Mouse (Mus musculus): Measurements from ENCODE around the gene Slc23a2. TPM values are rescaled to one million over a fixed set of nuclear protein-coding genes. Genes with fewer than 3 reads are reported as not detected.

Gene Slc23a2
- polyA plus RNA-seq, 1 experiment from 2014 or later, result 11.6 TPM

DNA sequence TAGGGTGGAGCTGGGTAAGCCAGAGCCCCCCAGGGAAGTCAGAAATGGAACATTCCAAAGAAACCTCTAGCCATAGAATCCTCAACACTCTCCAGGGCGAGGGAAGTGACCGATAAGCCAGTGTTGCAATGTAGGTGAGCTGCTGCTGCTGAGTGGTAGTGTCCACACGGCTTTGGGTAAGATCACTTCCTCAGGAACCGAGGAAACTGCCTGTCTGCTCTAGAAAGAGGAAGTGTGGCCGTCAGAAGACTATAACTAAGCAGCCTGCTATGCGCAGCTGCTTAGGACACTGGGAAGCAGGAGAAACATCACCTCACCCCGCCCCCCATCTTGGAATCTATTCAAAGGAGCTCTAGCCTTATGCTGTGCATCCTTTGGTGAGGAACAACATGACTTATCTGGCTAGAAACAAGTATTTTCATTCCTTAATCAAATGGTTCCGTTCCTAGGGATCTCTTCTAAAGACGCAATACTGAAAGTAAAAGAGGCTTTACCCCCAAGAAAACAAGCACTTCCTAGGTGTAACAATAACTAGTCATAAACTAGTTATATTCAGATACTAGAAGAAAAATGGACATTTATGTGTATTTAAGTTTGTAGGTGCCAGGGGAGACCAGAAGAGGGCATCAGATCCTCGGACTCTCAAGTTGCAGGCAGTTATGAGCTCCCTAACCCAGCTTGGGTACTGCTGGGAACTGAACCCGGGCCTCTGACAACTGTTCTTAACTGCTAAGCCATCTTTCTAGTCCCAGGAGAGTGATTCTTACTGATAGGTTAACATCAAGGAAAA lies 50.3 kb downstream of the Slc23a2 start:
- WGBS, result 71% methylated on average over 11 of the region's 11 CpGs
- Histone ChIP-seq H3K4me1 (0 out of 2 replicates have a peak, but pooled peaks cover 2% of the 10 kb centered on the region), H3K4me3 (no peak overlapping the region), H3K9ac (no peak overlapping the region), H3K36me3 (peaks cover 7% of the 10 kb centered on the region; the same call in 1 of the 2 replicates), H3K27me3 (no peaks in the 10 kb centered on the region), H3K9me3 (no peaks in the 10 kb centered on the region), H3K27ac (no peak overlapping the region), H3K4me2 (0 out of 2 replicates have a peak overlapping the region, but pooled peaks have one; percentile 0)
- no peak for ATAC-seq (ENCODE audit: borderline replicate concordance, extremely low read depth, low FRiP score, low TSS enrichment)

DNA sequence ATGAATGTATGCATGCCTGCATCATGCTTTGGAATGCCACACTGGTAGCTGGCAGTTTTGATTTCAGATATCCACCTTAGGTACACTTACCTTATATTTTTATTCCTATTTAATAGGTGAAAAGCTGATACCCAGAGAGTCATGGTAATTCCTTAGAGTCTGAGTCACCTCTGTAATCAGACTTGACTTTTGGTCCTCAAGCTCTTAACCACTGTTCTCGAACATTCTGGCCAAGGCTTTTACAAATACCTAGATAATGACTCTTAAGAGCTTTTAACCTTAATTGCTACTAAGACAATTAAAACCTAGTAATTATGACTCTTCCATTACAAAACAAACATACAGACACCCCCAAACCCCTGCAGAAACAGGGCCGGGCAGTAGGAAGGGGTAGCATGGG lies 51.2 kb downstream of the Slc23a2 start:
- Histone ChIP-seq H3K4me3 (no peak overlapping the region), H3K9ac (no peak overlapping the region), H3K4me2 (no peak overlapping the region), H3K9me3 (no peaks in the 10 kb centered on the region), H3K4me1 (0 out of 2 replicates have a peak, but pooled peaks cover 2% of the 10 kb centered on the region), H3K36me3 (peaks cover 1% of the 10 kb centered on the region; the same call in 1 of the 2 replicates), H3K27ac (no peak overlapping the region), H3K27me3 (no peaks in the 10 kb centered on the region)
- 57% methylated on average over 2 of the region's 2 CpGs for WGBS
- ATAC-seq (ENCODE audit: borderline replicate concordance, extremely low read depth, low FRiP score, low TSS enrichment), result no peak

DNA sequence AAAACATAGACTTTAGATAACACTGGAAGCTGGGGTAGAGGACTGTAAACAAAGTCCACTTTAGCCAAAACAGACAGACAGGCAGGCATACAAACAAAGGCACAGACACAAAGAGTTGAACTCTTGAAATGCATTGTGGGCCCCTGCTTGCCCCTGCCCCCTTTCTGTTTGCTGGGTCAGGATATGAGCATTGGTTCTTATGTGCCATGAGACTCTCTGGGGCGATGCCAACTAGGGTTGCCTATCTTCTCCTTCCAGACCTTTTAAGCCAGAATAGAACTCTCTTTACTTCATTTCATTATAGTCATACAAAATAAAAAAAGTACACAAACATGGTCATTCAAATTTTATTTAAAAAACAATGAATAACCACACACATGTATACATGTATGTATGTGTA lies 51.6 kb downstream of the Slc23a2 start:
- Histone ChIP-seq H3K4me1 (0 out of 2 replicates have a peak, but pooled peaks cover 2% of the 10 kb centered on the region), H3K4me2 (no peak overlapping the region), H3K36me3 (no peaks in the 10 kb centered on the region), H3K27ac (no peak overlapping the region), H3K4me3 (no peak overlapping the region), H3K27me3 (no peaks in the 10 kb centered on the region), H3K9me3 (no peaks in the 10 kb centered on the region), H3K9ac (no peak overlapping the region)
- ATAC-seq (ENCODE audit: borderline replicate concordance, extremely low read depth, low FRiP score, low TSS enrichment), result no peak
- 83% methylated on average over 1 of the region's 1 CpGs for WGBS

DNA sequence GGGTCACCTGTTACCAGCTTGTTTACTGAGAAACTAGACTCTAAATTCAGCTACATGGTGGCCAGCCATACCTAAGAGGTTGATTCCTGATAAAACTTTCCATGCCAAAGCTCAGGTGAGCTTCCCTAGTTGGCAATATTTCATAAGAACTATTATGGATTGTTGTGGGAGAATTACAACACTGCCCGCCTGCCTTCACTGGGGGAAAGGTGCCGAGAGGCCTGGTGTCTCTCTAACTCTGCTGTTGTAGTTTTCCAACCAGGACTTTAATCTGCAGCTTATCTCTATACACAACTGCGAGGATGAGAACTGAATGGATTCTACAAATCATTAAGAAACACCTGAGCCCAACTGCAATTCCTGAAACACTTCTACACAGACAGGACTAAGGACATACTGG lies 52.2 kb downstream of the Slc23a2 start:
- Histone ChIP-seq H3K4me1 (0 out of 2 replicates have a peak, but pooled peaks cover 2% of the 10 kb centered on the region), H3K4me2 (no peak overlapping the region), H3K27ac (no peak overlapping the region), H3K4me3 (no peak overlapping the region), H3K9me3 (no peaks in the 10 kb centered on the region), H3K36me3 (no peaks in the 10 kb centered on the region), H3K9ac (no peak overlapping the region), H3K27me3 (no peaks in the 10 kb centered on the region)
- ATAC-seq (ENCODE audit: borderline replicate concordance, extremely low read depth, low FRiP score, low TSS enrichment), result no peak
- WGBS, result 75% methylated on average over 3 of the region's 3 CpGs

DNA sequence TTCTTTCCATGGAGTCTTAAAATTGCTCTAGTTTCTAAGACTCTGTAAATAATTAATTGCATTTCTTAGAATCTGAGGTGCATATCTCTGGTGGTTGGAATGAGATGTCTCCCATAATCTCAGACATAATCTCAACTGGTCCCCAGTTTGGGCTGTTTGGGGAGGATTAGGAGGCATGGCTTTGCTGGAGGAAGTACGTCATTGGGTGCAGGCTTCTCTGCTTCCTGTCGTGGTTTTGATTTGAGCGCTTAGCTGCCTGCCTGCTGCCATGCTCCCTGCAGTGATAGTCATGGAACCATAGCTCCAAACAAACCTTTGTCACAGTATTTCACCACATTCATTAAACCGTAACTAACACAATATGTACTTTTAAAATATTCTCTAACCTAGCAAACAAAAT lies 53.2 kb downstream of the Slc23a2 start:
- H3K9ac ChIP-seq, result no peak overlapping the region
- H3K27me3 ChIP-seq, result no peaks in the 10 kb centered on the region
- no peaks in the 10 kb centered on the region for H3K9me3 ChIP-seq
- no peaks in the 10 kb centered on the region for H3K36me3 ChIP-seq
- no peak for ATAC-seq (ENCODE audit: borderline replicate concordance, extremely low read depth, low FRiP score, low TSS enrichment)
- H3K4me3 ChIP-seq, result no peak overlapping the region
- H3K4me1 ChIP-seq, result 0 out of 2 replicates have a peak, but pooled peaks cover 2% of the 10 kb centered on the region
- no peak overlapping the region for H3K27ac ChIP-seq
- H3K4me2 ChIP-seq, result no peak overlapping the region
- 69% methylated on average over 4 of the region's 4 CpGs for WGBS

DNA sequence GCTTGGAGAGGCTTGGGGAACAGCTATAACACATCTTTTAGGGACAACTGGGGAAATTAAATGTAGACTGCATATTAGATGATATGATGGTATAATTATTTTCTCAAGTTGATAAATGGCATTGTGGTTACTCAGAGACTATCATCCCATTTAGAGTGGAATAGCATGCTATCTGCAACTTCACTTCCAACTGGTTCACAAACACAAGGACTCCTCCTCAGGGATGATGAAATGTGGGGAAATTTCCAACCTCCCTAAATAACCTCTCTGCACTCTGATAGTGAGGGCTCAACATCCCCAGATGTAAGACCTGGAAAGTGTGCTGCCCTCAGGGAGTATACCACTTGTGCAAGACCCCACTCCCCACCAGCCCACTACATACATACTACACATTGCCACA lies 60.1 kb downstream of the Slc23a2 start:
- H3K9ac ChIP-seq, result no peak overlapping the region
- no peak overlapping the region for H3K4me3 ChIP-seq
- no peak overlapping the region for H3K27ac ChIP-seq
- no peak for ATAC-seq (ENCODE audit: borderline replicate concordance, extremely low read depth, low FRiP score, low TSS enrichment)
- no peaks in the 10 kb centered on the region for H3K36me3 ChIP-seq
- H3K27me3 ChIP-seq, result no peaks in the 10 kb centered on the region
- no peaks in the 10 kb centered on the region for H3K4me1 ChIP-seq
- H3K4me2 ChIP-seq, result no peak overlapping the region
- no peaks in the 10 kb centered on the region for H3K9me3 ChIP-seq

DNA sequence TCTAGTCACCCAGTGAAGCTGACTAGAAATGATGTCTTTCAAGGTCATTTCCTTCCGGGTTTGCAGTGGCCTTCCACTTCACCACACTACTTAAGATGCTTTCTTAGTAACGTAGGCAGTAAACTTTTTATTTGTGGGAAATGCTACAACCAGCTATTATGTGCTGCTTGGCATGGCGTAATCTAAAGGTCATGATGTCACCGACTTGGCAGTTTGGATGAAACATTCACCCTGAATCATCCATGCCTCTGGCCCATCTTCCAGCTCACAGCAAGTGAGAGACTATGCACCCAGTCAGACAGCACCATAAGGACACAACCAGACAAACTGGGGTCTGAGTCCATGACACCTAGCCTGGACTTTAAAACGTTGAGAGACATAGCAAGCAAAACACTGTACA lies 60.5 kb downstream of the Slc23a2 start:
- Histone ChIP-seq H3K9ac (no peak overlapping the region), H3K36me3 (no peaks in the 10 kb centered on the region), H3K27me3 (no peaks in the 10 kb centered on the region), H3K27ac (no peak overlapping the region), H3K4me1 (no peaks in the 10 kb centered on the region), H3K4me3 (no peak overlapping the region), H3K9me3 (no peaks in the 10 kb centered on the region), H3K4me2 (no peak overlapping the region)
- 72% methylated on average over 5 of the region's 5 CpGs for WGBS
- no peak for ATAC-seq (ENCODE audit: borderline replicate concordance, extremely low read depth, low FRiP score, low TSS enrichment)

DNA sequence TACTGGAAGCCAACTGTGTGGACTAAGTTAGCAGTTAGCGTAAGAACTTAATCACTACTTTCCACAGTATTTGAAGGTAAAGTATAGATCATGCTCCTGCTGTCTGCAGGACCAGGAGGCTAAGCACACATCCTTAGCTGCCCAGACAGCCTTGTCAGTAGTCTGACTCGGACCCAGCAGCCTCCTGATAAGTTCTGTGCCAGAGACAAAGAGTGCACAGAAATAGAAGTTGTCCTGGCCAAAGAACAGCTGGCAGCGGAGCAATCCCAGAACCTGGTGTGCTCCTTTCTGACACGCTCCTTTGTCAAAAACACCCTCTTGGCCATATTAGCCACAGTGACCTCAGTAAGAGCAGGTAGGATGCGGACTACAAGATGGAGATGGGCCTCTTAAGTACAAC lies 65.8 kb downstream of the Slc23a2 start:
- WGBS, result 83% methylated on average over 5 of the region's 5 CpGs
- H3K9me3 ChIP-seq, result no peaks in the 10 kb centered on the region

DNA sequence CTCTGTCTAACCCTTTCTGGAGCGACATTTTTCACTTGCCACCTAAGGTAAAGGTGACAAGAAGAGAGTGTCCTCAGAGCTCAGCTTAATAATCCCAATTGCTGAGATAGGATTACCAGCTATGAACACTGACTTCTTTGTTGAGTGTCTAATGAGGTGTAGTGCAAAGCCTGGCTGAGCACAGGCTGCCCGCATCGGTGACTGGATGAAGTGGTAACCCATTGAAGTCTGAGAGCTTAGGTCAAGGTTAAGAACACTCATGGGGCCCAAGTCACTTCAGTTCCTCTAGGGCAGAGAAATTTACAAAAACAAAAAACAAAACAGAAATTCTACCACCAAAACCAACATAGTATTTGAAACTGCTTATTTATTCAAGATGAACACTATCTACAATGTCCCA lies 71.9 kb downstream of the Slc23a2 start:
- peaks cover 12% of the 10 kb centered on the region for H3K36me3 ChIP-seq
- no peak overlapping the region for H3K4me2 ChIP-seq
- no peak for ATAC-seq (ENCODE audit: borderline replicate concordance, extremely low read depth, low FRiP score, low TSS enrichment)
- no peak overlapping the region for H3K9ac ChIP-seq
- 67% methylated on average over 3 of the region's 3 CpGs for WGBS
- H3K27me3 ChIP-seq, result no peaks in the 10 kb centered on the region
- H3K4me1 ChIP-seq, result no peaks in the 10 kb centered on the region
- no peaks in the 10 kb centered on the region for H3K9me3 ChIP-seq
- no peak overlapping the region for H3K27ac ChIP-seq
- H3K4me3 ChIP-seq, result no peak overlapping the region

More for the DNA sequence above, 65.8 kb downstream of the Slc23a2 start:
- H3K9ac ChIP-seq, result no peak overlapping the region
- no peaks in the 10 kb centered on the region for H3K4me1 ChIP-seq
- no peak overlapping the region for H3K27ac ChIP-seq
- ATAC-seq (ENCODE audit: borderline replicate concordance, extremely low read depth, low FRiP score, low TSS enrichment), result no peak
- H3K27me3 ChIP-seq, result no peaks in the 10 kb centered on the region
- H3K36me3 ChIP-seq, result 0 out of 2 replicates have a peak, but pooled peaks cover 6% of the 10 kb centered on the region
- no peak overlapping the region for H3K4me3 ChIP-seq
- no peak overlapping the region for H3K4me2 ChIP-seq

DNA sequence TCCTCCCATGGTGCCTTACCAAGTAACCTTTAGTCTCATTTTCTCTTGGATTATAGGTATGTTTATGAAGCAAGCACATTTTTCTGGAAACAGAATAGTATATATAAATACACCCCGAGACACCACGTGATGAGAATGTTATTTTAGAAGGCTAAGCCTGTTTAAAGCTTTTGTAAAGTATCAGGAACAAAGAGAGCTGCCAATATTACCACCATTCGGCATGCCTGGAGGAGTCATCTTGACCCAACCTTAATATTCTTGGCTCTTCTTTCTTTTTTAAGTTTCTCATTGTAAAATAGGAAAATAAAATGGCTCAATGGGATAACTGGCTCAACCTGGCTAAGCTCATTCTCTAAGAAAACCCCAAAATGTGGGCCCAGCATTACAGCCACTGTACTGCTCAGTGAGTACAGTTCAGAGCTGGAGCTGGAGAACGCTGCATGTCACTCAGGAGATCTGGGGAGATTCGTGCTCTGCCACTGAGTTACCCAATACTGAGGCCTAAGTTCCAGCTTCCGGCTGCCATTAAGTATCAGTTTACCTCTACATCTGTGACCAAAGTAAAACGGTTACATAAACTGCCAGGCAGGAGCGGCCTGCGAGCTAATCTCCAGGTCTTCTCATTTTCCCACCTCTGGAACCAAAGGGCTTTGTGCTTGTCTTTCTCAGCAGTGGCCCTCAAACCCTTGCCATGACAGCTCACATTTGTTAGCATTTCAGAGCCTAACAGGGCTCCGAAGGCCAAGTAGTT lies 74.7 kb downstream of the Slc23a2 start:
- H3K27ac ChIP-seq, result no peak overlapping the region
- no peak overlapping the region for H3K4me3 ChIP-seq
- ATAC-seq (ENCODE audit: borderline replicate concordance, extremely low read depth, low FRiP score, low TSS enrichment), result no peak
- H3K27me3 ChIP-seq, result no peaks in the 10 kb centered on the region
- no peak overlapping the region for H3K4me2 ChIP-seq
- 77% methylated on average over 10 of the region's 10 CpGs for WGBS
- no peaks in the 10 kb centered on the region for H3K9me3 ChIP-seq
- no peak overlapping the region for H3K9ac ChIP-seq
- peaks cover 10% of the 10 kb centered on the region for H3K36me3 ChIP-seq
- H3K4me1 ChIP-seq, result no peaks in the 10 kb centered on the region

DNA sequence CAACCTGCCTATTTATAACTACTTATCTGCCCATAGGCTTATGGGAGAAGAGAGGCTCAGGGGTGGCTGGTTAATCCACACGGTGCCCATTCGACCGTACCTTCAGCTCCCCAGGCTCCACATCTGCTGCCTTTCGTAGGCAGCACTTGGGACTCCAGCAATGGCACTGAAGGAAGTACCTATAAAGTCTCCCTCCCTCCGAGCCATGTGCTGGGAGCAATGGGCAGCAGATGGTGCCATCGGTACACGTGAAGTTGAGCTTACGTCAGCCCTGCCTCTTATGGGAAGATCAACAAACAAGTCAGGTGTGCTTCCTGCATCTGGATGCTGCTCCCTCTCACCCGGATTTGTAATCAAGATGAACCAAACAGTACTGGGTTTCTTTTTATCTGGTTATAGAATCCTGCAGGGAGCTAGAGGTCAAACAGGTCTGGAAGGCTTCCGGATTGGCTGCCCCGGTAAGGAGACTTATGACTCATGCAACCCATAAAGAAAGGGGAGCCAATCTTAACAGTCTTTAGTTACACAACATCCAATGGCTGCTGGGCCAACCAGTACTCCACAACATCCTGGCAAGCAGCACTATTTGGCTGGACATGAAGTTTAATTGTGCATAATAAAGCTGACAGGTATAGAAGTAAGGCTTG lies 80.6 kb downstream of the Slc23a2 start:
- Histone ChIP-seq H3K27ac (no peak overlapping the region), H3K4me3 (no peak overlapping the region), H3K4me2 (no peak overlapping the region), H3K36me3 (peaks cover 6% of the 10 kb centered on the region; the same call in 1 of the 2 replicates), H3K9ac (no peak overlapping the region), H3K27me3 (no peaks in the 10 kb centered on the region), H3K9me3 (no peaks in the 10 kb centered on the region), H3K4me1 (no peaks in the 10 kb centered on the region)
- WGBS, result 76% methylated on average over 11 of the region's 11 CpGs
- ATAC-seq (ENCODE audit: borderline replicate concordance, extremely low read depth, low FRiP score, low TSS enrichment), result no peak

DNA sequence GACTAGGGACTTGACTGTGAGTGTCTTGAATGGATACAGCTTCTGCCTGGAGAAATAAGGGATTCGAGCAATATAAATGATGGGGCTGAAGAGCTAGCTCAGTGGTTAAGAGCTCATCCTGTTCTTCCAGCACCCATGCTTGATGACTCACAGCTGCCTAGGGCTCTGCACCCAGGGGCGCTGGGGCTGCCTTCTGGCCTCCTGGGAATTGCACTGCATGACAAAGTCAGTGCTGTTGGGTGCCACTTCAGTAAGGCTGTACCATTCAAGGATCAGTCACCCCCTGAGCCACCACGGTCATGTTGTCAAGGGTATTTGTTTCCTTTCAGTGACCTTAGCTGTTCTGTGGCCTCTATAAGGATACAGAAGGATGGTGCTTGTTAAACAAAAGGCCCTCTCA lies 81.1 kb downstream of the Slc23a2 start:
- H3K27me3 ChIP-seq, result no peaks in the 10 kb centered on the region
- H3K9me3 ChIP-seq, result no peaks in the 10 kb centered on the region
- WGBS, result 74% methylated on average over 3 of the region's 3 CpGs
- H3K4me1 ChIP-seq, result no peaks in the 10 kb centered on the region
- no peak overlapping the region for H3K4me3 ChIP-seq
- H3K4me2 ChIP-seq, result no peak overlapping the region
- no peak overlapping the region for H3K27ac ChIP-seq
- no peak overlapping the region for H3K9ac ChIP-seq
- H3K36me3 ChIP-seq, result peaks cover 6% of the 10 kb centered on the region; the same call in 1 of the 2 replicates
- no peak for ATAC-seq (ENCODE audit: borderline replicate concordance, extremely low read depth, low FRiP score, low TSS enrichment)
